Mouse (Mus musculus) 416B (cell line): ENCODE results near the gene Tmem136.
A peak's percentile ranks its signal among the peaks of the same experiment; 100 is the strongest.

Source experiments
- DNase-seq: peaks from one replicate; pipeline ENCODE4 v3.0.0; 2011; ENCODE audit warnings: low read depth

The Tmem136 gene

GRCm38 (mm10) chr9:43108081-43108480 is 8.3 kb downstream of the Tmem136 start:
- DNase-seq, result no peak

DNA sequence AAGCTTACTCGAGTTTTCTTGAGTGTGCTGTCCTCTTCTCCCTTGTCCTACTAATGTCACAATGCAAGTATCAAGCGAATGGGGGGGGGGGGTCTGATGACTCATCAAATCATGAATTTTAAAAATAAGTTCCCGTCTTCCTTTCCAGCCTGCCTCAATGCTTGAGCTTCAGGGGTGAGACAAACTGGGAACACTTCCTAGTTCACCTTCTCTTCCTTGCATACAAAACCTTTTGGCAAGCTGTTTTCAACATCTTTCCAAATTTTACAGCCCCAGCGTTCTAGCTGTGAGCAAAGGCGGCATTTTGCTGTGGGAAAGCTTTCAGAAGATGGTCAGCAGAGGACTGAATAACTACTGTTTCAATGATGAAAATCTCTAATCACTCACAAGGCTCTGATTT is 8.8 kb downstream of the Tmem136 start:
- no peak for DNase-seq

DNA sequence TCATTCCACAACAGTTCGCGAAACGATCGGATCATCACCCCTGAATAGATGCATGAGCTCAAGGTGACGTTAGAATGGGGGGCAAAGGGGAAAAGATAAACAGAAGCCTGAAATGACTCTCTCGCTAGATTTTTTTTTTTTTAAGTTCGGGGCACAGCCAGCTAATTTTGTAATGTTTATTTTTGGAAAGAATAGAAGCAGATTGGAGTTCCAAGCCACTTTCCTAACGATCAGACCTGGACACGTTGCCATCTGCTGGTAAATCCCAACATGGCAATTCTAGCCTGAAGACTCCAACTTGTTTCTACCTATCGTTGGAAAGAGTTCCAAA is 9.2 kb downstream of the Tmem136 start, which contains the start of gene Arhgef12:
Gene Arhgef12 (minus strand): TSS at position 53 of the 331 bp plus-strand sequence.
- DNase-seq, result peak; percentile 44

- DNase-seq, result no peak
These were observed 9.8 kb downstream of the Tmem136 start for GRCm38 (mm10) chr9:43106426-43107186.

DNA sequence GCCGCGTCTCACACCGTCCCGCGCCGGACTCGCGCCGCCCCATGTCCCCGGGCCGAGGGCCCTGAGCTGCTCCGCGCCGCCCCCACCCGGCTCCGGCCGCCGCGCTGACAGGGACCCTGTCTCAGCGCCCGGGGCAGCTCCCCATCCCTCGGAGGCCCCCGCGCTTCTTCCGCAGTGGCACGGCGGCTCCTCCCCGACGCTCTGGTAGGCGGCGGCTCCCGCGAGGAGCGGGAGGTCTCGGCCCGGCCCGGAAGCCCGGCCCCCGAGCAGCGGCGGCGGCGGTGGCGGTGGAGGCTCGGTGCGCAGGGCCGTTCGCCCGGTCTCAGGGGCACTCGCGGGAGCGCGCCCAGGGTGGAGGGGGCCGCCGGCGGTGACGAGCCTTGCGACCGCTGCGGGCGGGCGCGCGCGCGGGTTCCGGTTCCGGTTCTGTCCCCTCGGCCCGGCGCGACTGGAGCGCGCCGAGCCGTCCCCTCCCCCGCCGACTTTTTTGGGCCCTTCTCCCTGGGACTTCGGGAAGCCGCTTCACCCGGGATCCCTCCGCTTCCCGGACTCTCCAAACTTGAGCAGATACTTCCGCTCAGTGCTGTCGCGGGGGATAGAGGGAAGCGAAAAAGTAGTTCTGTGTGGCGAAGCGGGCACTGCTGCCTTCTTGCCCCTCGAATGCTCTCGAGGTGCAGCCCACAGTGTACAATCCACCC is 10.6 kb downstream of the Tmem136 start:
- peak; percentile 43 for DNase-seq

DNA sequence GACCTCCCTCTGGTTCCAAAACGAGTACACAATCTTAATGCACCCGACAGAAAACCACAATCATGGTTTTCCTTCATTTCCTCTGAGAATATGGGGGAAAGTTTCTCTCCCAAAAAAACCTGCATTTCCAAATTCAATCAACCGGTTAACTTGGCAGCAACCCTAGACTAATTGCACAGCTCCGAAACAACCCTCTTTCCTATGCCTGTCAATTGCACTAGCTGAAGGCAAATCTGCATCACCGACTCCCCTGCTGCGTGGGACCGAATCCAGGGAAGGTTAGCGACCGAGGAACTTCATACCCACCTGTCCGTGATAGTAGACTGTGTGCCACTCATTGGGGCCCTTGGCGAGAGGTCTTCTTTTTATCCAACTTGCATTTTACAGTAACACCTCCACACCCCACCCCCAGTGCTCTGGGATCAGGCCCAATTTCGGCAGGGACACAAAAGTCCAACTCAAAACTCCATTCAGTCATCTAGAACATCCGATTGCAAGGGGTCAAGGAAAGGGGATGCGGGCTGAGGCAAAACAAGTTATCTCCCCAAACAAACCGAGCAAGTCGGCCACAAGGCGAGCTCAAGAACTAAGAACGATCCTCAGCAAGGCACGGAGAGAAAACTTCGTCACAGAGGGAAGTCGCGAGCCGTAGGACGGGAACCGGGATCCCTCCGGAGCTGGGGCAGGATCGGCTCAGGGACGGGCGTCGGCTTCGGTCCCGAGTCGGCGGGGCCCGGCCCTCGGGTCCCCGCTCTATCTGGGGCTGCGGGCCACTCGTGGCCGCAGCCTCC is 11.3 kb downstream of the Tmem136 start:
- DNase-seq, result peak; percentile 27

GRCm38 (mm10) chr9:43104526-43104872 is 11.9 kb downstream of the Tmem136 start:
- no peak for DNase-seq

GRCm38 (mm10) chr9:43103675-43104299 is 12.6 kb downstream of the Tmem136 start:
- no peak for DNase-seq

DNA sequence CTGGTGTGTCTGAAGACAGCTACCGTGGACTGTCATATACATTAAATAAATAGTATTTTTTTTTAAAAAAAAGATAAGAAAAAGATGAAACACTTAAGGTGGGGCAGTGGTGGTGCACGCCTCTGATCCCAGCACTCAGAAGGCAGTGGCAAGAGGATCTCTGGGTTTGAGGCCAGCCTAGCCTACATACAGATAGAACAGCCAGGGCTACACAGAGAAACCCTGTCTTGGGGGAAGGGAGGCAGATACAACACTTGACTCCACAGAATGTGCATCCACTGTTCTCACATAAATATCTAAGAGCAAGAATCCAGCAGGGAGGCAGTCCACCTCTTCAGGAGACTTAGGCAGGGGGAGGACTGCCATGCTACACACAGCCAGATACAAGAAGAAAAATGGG is 13.4 kb downstream of the Tmem136 start:
- no peak for DNase-seq

- peak; percentile 19 for DNase-seq
These were observed 14.3 kb downstream of the Tmem136 start for GRCm38 (mm10) chr9:43101936-43102595.

DNA sequence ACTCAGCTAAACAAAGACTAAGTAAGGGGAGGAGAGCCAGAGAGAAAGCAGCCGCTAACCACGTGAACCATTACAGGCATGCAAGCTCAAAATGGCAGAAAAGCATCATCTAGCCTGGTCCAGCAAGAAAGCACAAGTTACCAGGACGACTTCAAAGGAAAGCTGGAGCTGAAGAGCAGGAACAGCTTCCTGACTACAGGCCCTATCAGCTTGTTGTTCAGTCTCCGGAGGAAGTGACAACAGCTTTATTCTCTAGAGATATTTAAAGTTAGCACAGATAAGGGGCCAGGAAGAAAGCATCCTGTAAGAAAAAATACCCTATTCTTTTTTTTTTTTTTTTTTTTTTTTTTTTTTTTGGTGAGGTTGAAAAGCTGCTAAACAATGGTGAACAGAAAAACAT is 17.4 kb downstream of the Tmem136 start:
- DNase-seq, result no peak

GRCm38 (mm10) chr9:43097801-43098557 is 18.4 kb downstream of the Tmem136 start:
- DNase-seq, result no peak

GRCm38 (mm10) chr9:43096337-43096736 is 20.0 kb downstream of the Tmem136 start:
- peak; percentile 95 for DNase-seq

DNA sequence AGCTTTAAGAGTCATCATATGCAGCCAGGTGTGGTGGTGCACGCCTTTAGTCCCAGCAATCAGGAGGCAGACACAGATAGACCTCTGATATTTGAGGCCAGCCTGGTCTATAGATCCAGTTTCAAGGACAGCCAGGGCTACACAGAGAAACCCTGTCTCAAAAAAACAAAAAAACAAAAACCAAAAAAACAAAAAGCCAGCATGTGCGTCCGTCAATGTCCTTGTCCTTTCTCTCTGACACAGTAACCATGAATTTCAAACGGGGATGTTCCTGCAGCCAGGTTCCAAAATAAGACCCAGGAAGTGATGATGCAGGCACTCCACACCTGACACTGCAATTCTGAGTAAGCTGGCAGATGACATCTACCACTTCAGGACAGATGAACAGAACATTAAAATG is 21.5 kb downstream of the Tmem136 start:
- no peak for DNase-seq

- DNase-seq, result no peak
These were observed 22.6 kb downstream of the Tmem136 start for GRCm38 (mm10) chr9:43093803-43094202.

DNA sequence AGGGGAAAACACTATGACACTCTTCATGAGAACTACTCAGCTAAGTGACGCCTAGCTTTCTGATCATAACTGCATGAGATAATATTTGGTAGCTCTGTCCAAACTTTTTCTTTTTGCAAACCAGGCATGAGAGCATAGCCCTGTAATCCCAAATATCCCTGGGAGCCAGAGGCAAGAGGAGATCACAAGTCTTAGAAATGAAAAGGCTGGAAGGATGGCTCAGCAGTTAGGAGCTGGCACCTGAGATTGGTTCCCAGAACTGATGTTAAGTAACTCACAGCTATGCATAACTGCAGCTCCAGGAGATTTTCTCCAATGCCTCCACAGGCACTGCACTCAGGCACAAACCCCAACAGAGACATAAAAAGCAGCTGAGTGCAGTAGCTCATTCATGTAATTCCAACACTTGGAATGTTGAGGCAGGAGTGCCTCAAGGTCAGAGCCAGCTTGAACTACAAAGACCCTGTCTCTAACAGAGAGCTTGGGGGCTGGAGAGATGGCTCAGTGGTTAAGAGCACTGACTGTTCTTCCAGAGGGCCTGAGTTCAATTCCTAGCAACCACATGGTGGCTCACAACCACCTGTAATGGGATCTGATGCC is 30.6 kb downstream of the Tmem136 start:
- DNase-seq, result no peak

DNA sequence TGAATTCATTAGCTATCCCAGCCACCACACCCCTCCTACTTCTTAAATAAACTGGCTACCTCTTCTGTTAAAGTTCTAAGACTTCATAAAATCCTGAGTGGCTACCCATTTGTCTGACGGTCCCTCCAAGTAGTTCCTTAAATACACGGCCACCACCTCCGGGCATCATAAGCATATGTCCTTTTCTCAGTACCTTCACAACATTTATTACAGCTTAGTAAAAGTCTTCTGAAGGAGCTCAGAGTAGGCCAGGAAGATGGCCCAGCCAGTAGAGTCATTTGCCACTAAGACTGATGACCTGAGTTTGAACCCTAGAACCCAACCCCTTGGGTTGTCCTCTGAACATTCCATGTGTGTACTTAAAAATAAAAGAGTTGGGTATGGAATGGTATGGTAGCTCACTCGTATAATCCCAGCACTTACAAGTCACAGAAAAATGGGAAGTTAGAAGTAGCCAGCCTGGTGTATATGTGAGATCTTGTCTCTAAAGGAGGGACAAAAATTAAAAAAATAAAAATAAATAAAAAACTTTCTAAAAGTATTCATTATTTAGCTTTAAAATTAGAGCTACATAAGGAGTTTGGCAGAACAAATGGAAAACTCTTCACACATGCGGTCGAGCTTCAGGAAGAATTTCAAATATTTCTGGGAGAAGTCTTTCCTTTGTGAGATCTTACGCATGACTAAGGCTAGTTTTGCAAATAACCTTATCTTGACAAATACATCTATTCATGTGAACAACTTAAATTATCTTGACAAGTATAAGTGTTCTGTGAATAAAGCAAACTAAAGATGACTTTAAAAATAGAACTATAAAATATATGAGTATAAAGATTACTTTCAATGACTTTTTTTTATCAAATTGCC is 31.6 kb downstream of the Tmem136 start:
- no peak for DNase-seq

DNA sequence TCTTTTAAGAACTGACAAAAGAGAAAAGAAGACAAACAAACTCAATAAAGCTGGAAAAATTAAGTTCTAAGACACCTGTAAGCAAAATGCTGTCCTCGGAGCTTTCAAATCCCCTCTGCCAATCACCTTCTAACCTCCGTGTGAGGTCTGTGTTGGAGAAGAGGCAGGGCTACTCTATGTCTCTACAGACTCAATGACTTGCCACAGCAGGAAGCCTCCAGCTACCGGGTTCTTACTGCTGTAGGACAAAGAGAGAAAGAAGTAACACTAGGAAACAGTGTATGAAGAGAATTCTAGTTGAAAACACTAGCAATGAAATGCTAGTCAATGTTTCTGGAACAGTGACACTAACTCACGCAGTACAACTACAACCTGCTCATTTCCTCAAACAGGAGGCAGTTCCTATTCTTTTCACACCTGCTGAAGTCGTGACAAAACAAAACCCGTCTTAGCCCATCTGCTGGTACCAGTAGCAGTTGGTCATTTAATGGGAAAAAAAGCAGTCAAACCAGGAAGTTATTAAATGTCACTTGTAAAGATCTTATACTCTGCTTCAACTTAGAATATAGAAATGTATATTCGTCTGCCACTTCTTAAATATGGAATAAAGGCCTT is 32.8 kb downstream of the Tmem136 start:
- DNase-seq, result no peak

DNA sequence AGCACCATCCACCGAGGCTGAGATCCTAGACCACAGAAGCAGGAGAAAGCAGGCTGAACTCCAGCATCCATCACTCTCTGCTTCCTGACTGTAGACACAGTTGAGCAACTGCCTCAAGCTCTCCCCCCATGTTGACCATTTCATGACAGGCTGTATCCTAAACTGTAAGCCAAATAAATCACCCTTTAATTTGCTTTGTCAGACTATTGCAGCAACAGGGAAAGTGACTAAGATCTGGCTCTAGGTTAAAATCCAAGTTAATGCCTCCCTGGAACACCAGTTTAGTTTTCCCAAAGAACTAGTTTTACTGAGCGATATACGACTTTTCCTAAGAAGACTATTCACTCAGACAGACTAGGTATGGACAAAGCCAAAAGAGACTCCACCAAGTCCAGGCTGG is 37.7 kb downstream of the Tmem136 start:
- no peak for DNase-seq
